Mouse (Mus musculus) ES-Bruce4 (cell line): ENCODE measurements around the gene Fam180a.

Experiments used
- CTCF ChIP-seq: IDR thresholded peaks from one replicate; pipeline ENCODE4 v1.8.1; 2011; ENCODE audit warnings: low read depth, low read length
- EP300 ChIP-seq: IDR thresholded peaks from 2 replicates; pipeline ENCODE4 v1.6.1; 2011; ENCODE audit warnings: low read depth, low read length; ENCODE audit not compliant: insufficient read depth
- POLR2A ChIP-seq: IDR thresholded peaks from one replicate; pipeline ENCODE4 v1.8.1; 2011; ENCODE audit warnings: low read length; ENCODE audit not compliant: insufficient read depth

DNA sequence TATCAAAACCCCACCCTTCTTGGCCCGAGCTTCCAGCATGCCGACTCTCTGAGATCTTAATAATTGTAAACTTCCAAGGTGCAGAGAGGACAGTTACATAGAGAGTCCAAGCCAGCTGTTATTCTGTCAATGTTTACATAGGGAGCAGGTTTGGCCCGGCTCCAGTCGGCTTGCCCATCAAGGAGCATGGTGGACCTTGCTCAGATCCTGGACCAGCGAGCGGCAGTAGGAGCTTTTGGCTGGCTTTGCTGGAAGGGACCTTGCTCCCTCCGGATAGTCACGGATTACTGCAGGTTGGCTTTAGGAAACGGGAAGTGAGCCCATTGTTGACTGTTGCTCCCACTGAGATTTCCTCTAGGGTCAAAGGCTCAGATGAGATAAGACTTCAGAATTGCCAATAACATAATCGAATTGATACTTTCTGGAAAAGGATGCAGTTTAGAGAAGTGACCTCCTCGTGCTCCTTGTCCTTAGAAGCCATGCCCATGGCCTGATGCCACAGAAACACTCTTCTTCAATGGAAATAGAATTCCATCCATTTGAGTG is 22.5 kb downstream of the Fam180a start:
- no peak for TF ChIP-seq CTCF
- no peak for TF ChIP-seq POLR2A
- TF ChIP-seq EP300, result no peak
